Mouse (Mus musculus): Measurements from ENCODE around the gene Hdgf.
A peak's percentile ranks its signal among the peaks of the same experiment; 100 is the strongest.

Hdgf gene

GRCm38 (mm10) chr3:87944838-87945600, 38.9 kb downstream of the Hdgf start:
- DNase-seq (ENCODE audit: extremely low read depth, low read depth): no peak

DNA sequence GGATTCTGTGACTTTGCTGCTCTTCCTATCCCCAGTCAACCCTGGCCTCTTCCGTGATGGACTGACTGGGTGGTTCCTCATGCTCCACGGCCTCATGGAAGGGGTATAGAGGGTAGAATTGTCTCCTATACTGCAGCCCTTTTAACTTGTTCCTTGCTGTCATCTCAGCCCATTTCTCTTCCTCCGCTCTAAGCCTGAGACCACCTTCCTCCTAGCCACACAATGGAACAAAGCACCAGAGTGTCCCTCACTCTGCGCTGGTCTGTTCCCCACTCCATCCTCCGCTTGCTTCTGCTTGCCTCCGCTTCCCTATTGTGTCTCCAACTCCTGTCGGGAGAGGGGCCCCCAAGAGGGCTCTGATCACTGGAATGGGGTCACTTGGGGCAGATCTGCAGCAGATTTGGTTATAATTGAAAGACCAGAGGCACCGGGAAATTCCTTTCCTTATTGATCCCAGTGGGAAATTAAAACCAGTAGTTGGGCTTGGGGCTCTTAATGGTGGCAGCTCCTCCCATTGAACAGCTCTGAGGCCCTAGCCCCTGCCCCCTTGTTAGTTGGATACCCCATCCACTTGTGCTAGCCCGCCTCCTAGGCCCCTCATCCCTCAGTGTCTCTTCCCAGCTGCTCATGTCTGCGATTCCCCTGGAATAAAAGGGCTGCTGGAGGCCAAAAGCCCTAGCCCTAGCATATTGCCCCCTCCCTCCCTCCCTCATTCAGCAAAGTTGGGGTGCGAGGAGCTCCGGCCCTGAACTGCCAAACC, 39.8 kb downstream of the Hdgf start:
- no peak for DNase-seq (ENCODE audit: extremely low read depth, low read depth)

- DNase-seq (ENCODE audit: extremely low read depth, low read depth): no peak
Observed at GRCm38 (mm10) chr3:87946541-87946860, 40.4 kb downstream of the Hdgf start.

GRCm38 (mm10) chr3:87947056-87947810, 41.1 kb downstream of the Hdgf start:
- no peak for DNase-seq (ENCODE audit: extremely low read depth, low read depth)

DNA sequence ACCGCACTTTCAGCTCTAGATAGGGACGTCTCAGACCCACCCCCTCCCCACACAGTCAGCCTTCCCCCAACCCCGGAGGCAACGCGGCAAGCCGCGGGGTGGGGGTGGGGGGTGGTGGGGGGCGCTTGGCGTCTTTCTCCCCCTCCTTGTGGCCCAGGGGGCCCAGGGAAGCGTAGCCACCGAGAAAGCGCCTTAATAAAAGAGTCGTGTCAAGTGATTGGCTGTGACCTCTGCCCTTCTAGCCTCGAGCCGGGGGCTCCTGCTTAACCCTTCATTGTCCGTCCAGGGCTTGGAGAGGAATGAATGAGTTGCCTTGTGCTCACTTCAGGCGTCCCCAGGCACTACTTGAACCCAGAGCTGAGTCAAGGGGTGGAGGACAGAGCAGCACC, 41.7 kb downstream of the Hdgf start:
- DNase-seq (ENCODE audit: extremely low read depth, low read depth): no peak

- DNase-seq (ENCODE audit: extremely low read depth, low read depth): no peak
Observed at GRCm38 (mm10) chr3:87948378-87949265, 42.5 kb downstream of the Hdgf start, which contains the start of gene Crabp2. TSS of gene Crabp2 (plus strand) at chr3:87948666.

- DNase-seq (ENCODE audit: extremely low read depth, low read depth): no peak
Observed at GRCm38 (mm10) chr3:87949266-87949954, 43.3 kb downstream of the Hdgf start.

DNA sequence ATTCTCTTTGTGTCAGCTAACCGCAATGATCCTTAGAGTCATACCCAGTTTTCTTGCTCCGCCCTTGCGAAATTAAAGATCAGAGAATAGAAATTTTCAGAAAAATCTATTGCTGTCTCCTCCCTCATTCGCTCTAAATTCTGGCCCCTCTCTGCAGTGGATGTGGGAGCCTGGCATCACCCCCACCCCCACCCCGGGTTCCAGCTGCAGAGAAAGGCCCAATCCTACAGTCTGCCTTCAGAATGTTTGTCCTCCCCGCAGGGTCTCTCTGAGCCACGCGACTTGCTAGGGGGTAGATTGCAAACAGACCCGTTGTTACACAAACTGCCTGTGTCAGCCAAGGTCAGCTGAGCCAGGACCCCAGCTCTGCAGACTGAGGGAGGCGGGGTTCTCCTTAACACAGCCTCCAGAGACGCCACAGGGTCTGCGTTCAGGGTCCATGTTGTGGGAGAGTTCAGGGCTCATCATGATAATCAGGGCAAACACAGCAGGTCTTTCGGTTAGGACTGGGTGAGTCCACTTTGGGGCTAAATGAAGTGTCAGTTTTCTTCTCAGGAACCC, 43.9 kb downstream of the Hdgf start:
- DNase-seq (ENCODE audit: extremely low read depth, low read depth): no peak

DNA sequence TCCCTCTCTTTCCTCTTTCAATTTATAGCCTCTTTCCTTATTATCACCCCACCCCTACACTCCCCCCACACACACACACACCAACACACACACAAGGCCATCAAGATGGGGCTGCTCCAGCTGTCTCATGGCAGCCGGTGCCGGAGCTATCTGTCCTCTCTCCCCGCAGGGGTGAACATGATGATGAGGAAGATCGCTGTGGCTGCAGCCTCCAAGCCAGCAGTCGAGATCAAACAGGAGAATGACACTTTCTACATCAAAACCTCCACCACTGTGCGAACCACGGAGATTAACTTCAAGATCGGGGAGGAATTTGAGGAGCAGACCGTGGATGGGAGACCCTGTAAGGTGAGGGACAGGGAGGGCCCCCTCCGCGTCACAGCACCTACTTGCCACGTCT, 45.8 kb downstream of the Hdgf start:
- no peak for DNase-seq (ENCODE audit: extremely low read depth, low read depth)

GRCm38 (mm10) chr3:87952440-87952839, 46.3 kb downstream of the Hdgf start:
- no peak for DNase-seq (ENCODE audit: extremely low read depth, low read depth)

- no peak for DNase-seq (ENCODE audit: extremely low read depth, low read depth)
Observed at GRCm38 (mm10) chr3:87958056-87958455, 51.9 kb downstream of the Hdgf start.

DNA sequence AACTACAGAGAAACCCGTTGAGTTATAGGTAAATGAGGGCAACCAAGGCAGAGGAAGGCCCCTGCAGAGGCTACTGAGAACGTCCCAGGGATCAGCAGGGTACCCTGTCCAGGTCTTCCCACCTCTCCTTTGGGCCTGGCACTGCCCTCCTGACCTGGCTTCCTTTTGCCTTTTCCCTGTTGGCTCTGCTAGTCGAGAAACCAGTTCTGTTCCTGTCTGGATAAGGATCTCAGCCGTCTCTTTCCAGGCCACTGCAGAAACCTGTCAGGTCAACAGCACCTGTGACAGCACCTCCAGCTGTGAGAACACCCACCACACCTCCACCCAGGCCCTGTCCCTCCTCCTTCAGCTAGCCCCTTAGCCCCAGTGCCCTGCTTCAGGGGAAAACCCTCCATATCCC, 52.4 kb downstream of the Hdgf start:
- DNase-seq (ENCODE audit: extremely low read depth, low read depth): no peak

DNA sequence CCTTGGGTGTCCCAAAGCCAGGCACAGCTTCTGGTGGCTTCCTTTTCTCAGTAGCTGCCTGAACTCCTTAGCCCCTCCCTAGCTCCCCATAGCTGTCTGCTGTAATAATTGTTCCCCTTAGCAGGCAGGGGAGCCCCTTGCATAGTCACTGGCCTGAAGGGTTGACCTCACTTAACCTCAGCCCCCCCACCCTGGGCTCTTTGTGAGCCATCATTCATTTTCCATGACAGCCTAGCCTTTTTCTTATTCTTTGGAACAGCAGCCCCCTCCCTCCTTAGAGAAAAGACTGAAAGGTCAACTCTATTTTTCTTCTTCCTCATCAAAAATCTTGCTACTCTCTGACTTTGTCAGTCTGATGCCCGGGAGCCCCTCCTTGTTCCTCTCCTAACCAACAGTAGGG, 52.8 kb downstream of the Hdgf start:
- no peak for DNase-seq (ENCODE audit: extremely low read depth, low read depth)

DNA sequence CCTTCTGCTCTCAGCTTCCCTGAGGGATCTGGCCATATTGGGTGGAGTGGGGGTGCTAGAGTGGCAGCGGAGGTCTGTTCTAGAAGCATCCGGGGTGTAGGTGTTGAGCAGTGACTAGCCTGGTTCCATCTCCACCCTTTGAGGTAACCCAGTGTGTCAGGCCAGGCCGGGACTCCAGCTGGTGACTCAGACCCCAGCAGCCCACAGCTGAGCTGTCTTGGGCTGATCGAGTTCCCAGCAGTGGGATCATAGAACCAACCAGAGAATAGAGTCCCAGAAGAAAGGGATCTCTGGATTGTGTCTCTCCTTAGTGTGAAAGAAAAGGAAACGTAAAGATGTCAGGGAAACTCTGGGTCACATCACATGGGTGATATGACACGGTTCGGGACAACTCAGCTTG, 53.2 kb downstream of the Hdgf start:
- no peak for DNase-seq (ENCODE audit: extremely low read depth, low read depth)

- peak; percentile 17 for DNase-seq (ENCODE audit: extremely low read depth, low read depth)
Observed at GRCm38 (mm10) chr3:87960191-87960585, 54.1 kb downstream of the Hdgf start.

DNA sequence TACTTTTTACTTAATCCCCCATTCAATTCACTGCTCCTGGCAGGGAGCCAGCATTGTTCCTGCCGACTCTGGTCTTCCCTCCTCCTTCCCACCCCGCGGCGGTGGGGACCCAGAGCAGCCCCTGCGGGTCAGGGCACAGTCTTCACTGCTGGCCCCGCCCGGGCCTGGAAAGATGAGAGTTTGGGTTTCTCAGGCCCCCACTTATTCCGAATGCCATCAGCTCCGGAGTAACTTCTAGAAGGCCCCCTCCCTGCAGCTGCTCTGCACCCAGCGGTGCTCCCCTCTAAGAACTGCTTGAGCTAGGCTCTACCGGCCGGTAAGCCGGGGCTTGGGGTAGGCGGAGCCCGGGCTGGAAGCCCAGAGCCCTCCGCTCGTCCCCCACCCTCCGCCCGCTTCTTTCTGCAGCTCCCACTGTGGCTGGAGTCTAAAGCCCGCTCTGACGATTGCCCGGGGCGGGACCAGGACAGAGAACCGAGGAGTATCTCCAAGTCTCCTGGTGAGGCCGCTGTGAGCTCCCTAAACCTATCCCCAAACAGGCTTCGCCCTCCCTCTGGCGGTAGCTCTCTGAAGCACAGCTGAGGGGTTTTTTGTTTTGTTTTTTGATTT, 54.6 kb downstream of the Hdgf start:
- DNase-seq (ENCODE audit: extremely low read depth, low read depth): peak; percentile 92

Measured in MEL-GATA-1-ER (cell line).